ENCODE assay signal across 8 mouse cellular contexts in the genomic region with DNA sequence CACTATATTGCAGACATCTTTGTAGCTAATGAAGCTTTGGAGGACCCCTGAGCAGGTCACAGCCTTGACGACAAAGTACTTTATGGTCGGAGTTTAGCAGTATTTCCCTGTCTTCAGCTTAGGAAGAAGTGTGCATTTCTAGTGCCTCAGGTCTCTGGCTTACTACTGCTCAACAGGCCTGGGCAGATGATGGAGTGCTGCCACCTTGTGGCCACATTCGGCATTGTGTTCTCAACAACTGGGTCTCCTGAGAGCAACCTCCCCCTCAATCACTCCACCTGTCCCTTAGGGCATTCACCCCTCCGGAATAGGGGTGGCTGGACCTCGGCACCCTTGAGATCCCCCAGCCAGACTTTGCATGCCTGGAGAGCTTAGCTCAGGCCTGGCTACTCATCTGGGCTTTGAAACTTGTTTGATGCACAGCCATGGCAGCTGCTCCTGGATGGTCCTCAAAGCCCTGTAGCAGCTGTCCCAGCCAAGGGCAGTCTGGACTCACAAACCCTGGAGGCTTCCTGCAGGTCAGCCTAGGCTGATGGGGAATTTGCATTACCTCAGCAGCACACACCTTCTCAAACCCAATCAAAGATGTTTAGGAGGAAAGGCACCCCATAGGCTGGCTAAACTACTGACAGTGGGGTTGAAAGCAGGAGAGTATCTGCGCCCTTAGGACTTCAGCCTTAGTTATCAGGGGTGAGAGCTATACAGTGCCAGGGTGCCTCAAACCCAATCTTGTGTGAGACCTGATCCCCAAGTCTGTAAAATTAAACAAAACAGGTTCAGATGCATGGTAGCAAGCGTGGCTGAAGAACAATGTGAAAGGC. TPM values are rescaled to one million over a fixed set of nuclear protein-coding genes. Genes with fewer than 3 reads are reported as not detected.
DNase-seq lines count a peak whose midpoint lies in the region; ATAC-seq and TF ChIP-seq lines count a peak whose summit lies in the region.

No protein-coding gene starts in this region.

- WGBS in embryonic facial prominence, embryonic 14.5 days: 20% methylated on average over 7 of the region's 7 CpGs
- 21% methylated on average over 7 of the region's 7 CpGs for WGBS in limb, embryonic 13.5 days
- 18% methylated on average over 7 of the region's 7 CpGs for WGBS in midbrain, postnatal 0 days

- DNase-seq in 3T3-L1 (ENCODE audit: low read depth, low spot score): peak; percentile 92
- peak; percentile 88 to 90 for DNase-seq in adrenal gland, postnatal 36 days
- peak; percentile 88 for DNase-seq in embryonic facial prominence, embryonic 14.5 days (ENCODE audit: low spot score)
- DNase-seq in heart, adult 9 months (ENCODE audit: low spot score in 2 of 2): peak; percentile 73 to 84
- DNase-seq in kidney, adult 9 months: peak; percentile 91
- DNase-seq in midbrain, postnatal 0 days (ENCODE audit: low spot score): peak; percentile 90
- DNase-seq in spleen, postnatal 10 days (ENCODE audit: low spot score in 2 of 2): peak; percentile 79 to 88

- peaks cover 47% of the 10 kb centered on the region for H3K36me3 ChIP-seq in embryonic facial prominence, embryonic 14.5 days (ENCODE audit: control insufficient read depth, insufficient read depth, low read length)
- peaks cover 52% of the 10 kb centered on the region for H3K36me3 ChIP-seq in limb, embryonic 13.5 days
- peaks cover 39% of the 10 kb centered on the region for H3K36me3 ChIP-seq in midbrain, postnatal 0 days (ENCODE audit: insufficient read depth, low read length)

- H3K4me1 ChIP-seq in embryonic facial prominence, embryonic 14.5 days (ENCODE audit: control insufficient read depth, insufficient read depth, low read length): peaks cover 25% of the 10 kb centered on the region
- H3K4me1 ChIP-seq in limb, embryonic 13.5 days: peaks cover 34% of the 10 kb centered on the region
- peaks cover 22% of the 10 kb centered on the region for H3K4me1 ChIP-seq in midbrain, postnatal 0 days (ENCODE audit: insufficient read depth, low read length)

- H3K27me3 ChIP-seq in embryonic facial prominence, embryonic 14.5 days (replicated peaks; ENCODE audit: control insufficient read depth, insufficient read depth, low read length): no peaks in the 10 kb centered on the region
- H3K27me3 ChIP-seq in limb, embryonic 13.5 days: no peaks in the 10 kb centered on the region
- H3K27me3 ChIP-seq in midbrain, postnatal 0 days (ENCODE audit: insufficient read depth, low read length): no peaks in the 10 kb centered on the region

- no peaks in the 10 kb centered on the region for H3K9me3 ChIP-seq in embryonic facial prominence, embryonic 14.5 days (ENCODE audit: control insufficient read depth, low read length)
- no peaks in the 10 kb centered on the region for H3K9me3 ChIP-seq in limb, embryonic 13.5 days
- H3K9me3 ChIP-seq in midbrain, postnatal 0 days (ENCODE audit: low read length): no peaks in the 10 kb centered on the region

- no peak overlapping the region for H3K27ac ChIP-seq in embryonic facial prominence, embryonic 14.5 days (replicated peaks; ENCODE audit: low read depth, low read length)
- no peak overlapping the region; the same call in 1 of the 2 replicates for H3K27ac ChIP-seq in limb, embryonic 13.5 days
- H3K27ac ChIP-seq in midbrain, postnatal 0 days (ENCODE audit: low read depth, low read length): peak overlapping the region; percentile 80

- H3K4me2 ChIP-seq in embryonic facial prominence, embryonic 14.5 days (ENCODE audit: low read depth, low read length): no peak overlapping the region
- H3K4me2 ChIP-seq in limb, embryonic 13.5 days (replicated peaks): no peak overlapping the region
- no peak overlapping the region for H3K4me2 ChIP-seq in midbrain, postnatal 0 days (ENCODE audit: low read depth, low read length, poor library complexity, severe bottlenecking)

- no peak overlapping the region for H3K4me3 ChIP-seq in embryonic facial prominence, embryonic 14.5 days (ENCODE audit: low read depth, low read length)
- H3K4me3 ChIP-seq in limb, embryonic 13.5 days: no peak overlapping the region
- no peak overlapping the region for H3K4me3 ChIP-seq in midbrain, postnatal 0 days (ENCODE audit: low read depth, low read length)

- no peak overlapping the region for H3K9ac ChIP-seq in embryonic facial prominence, embryonic 14.5 days (ENCODE audit: low read depth, low read length)
- H3K9ac ChIP-seq in limb, embryonic 13.5 days: peak overlapping the region; percentile 13; the same call in 1 of the 2 replicates
- peak overlapping the region; percentile 19; the same call in 1 of the 2 replicates for H3K9ac ChIP-seq in midbrain, postnatal 0 days (replicated peaks; ENCODE audit: low read length, poor library complexity, severe bottlenecking)

- TF ChIP-seq CTCF in midbrain, postnatal 0 days (IDR thresholded peaks at IDR 0.05): peak; percentile 98

- ATAC-seq in embryonic facial prominence, embryonic 14.5 days (ENCODE audit: low read depth): peak; percentile 61
- peak; percentile 57 for ATAC-seq in limb, embryonic 13.5 days (ENCODE audit: low FRiP score, low read depth)
- peak; percentile 66 for ATAC-seq in midbrain, postnatal 0 days (ENCODE audit: low FRiP score)

RNA-seq across cellular contexts. Expression of gene Sema3f, which starts 28.0 kb away (rescaled TPM):
- total RNA-seq in adrenal gland, postnatal 36 days (2021): 10 to 100 TPM; 22.6 to 41.3 TPM
- 32.8 and 36.9 TPM in 2 replicates for polyA plus RNA-seq in embryonic facial prominence, embryonic 14.5 days (2014; fragmentation: Nextera tagmentation; extraction: Ambion mirVana)
- 31.8 and 32.1 TPM in 2 replicates for polyA plus RNA-seq in limb, embryonic 13.5 days (2015; fragmentation: Nextera tagmentation; extraction: Ambion mirVana)
- 115 and 120 TPM in 2 replicates for total RNA-seq in midbrain, postnatal 0 days (2014; rRNA removed)
- polyA plus RNA-seq in midbrain, postnatal 0 days (2015; fragmentation: Nextera tagmentation; extraction: Ambion mirVana): 13.5 and 14.1 TPM in 2 replicates

RNA-seq across cellular contexts. Expression of gene Rbm5, which starts 32.6 kb away (rescaled TPM):
- total RNA-seq in adrenal gland, postnatal 36 days (2021): 100 to 1,000 TPM in 1 of 2 experiments, 10 to 100 TPM in 1; 91.6 to 126 TPM
- 145 and 159 TPM in 2 replicates for polyA plus RNA-seq in embryonic facial prominence, embryonic 14.5 days (2014; fragmentation: Nextera tagmentation; extraction: Ambion mirVana)
- polyA plus RNA-seq in limb, embryonic 13.5 days (2015; fragmentation: Nextera tagmentation; extraction: Ambion mirVana): 257 and 270 TPM in 2 replicates
- total RNA-seq in midbrain, postnatal 0 days (2014; rRNA removed): 142 and 145 TPM in 2 replicates
- 159 and 160 TPM in 2 replicates for polyA plus RNA-seq in midbrain, postnatal 0 days (2015; fragmentation: Nextera tagmentation; extraction: Ambion mirVana)

RNA-seq across cellular contexts. Expression of gene Gnat1, which starts 58.7 kb away (rescaled TPM):
- not detected for total RNA-seq in adrenal gland, postnatal 36 days (2021)
- polyA plus RNA-seq in embryonic facial prominence, embryonic 14.5 days (2014; fragmentation: Nextera tagmentation; extraction: Ambion mirVana): 0.79 and 1.5 TPM in 2 replicates
- polyA plus RNA-seq in limb, embryonic 13.5 days (2015; fragmentation: Nextera tagmentation; extraction: Ambion mirVana): 0.74 and 1.0 TPM in 2 replicates
- 0.52 and 0.55 TPM in 2 replicates for total RNA-seq in midbrain, postnatal 0 days (2014; rRNA removed)
- 2.3 and 2.6 TPM in 2 replicates for polyA plus RNA-seq in midbrain, postnatal 0 days (2015; fragmentation: Nextera tagmentation; extraction: Ambion mirVana)
